Mouse (Mus musculus): ENCODE results near the gene Hoxa11. TPM values are rescaled to one million over a fixed set of nuclear protein-coding genes. Genes with fewer than 3 reads are reported as not detected.
A peak's percentile ranks its signal among the peaks of the same experiment; 100 is the strongest.

Hoxa11 gene
- polyA plus RNA-seq, 1 experiment: not detected

DNA sequence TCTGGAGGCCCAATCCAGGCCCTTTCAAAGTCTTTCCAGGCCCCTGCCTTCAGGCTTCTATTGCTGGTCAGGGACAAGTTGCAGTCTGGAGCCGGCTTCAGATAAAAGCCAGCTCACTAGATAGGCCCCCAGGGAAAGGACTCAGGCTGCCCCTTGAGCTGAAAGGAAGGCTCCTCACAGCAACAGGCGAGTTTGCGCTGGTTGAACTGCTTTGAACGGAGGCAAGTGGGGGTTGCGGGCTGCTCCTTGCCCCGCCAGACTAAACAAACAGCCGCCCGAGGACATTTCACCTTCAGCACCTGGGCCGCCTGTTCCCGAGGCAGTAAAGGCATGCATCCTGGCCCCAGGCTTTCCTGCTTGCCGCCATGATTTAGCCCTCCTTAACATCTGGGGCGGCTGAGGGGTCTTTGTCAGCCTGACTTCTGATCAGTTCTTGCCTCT, 1.9 kb downstream of the Hoxa11 start:
- TF ChIP-seq CTCF (IDR thresholded peaks at IDR 0.05; ENCODE audit: borderline replicate concordance, control insufficient read depth, extremely low read depth, insufficient read depth, low read length, poor library complexity) (no peak), POLR2A (IDR thresholded peaks at IDR 0.05; ENCODE audit: control insufficient read depth, extremely low read depth, insufficient read depth, low read length, poor library complexity) (no peak)
- H3K27me3 ChIP-seq (ENCODE audit: control insufficient read depth, insufficient read depth, low read length): peaks cover 69% of the 10 kb centered on the region
- H3K27ac ChIP-seq (ENCODE audit: control insufficient read depth, insufficient read depth, low read length): no peak overlapping the region
- H3K4me3 ChIP-seq (ENCODE audit: control insufficient read depth, insufficient read depth, low read length): no peak overlapping the region
- H3K36me3 ChIP-seq (ENCODE audit: control insufficient read depth, insufficient read depth, low read length): no peaks in the 10 kb centered on the region
- DNase-seq: no peak
- 20% methylated on average over 12 of the region's 12 CpGs for WGBS
- H3K4me1 ChIP-seq (replicated peaks; ENCODE audit: control insufficient read depth, insufficient read depth, low read length): peaks cover 13% of the 10 kb centered on the region

DNA sequence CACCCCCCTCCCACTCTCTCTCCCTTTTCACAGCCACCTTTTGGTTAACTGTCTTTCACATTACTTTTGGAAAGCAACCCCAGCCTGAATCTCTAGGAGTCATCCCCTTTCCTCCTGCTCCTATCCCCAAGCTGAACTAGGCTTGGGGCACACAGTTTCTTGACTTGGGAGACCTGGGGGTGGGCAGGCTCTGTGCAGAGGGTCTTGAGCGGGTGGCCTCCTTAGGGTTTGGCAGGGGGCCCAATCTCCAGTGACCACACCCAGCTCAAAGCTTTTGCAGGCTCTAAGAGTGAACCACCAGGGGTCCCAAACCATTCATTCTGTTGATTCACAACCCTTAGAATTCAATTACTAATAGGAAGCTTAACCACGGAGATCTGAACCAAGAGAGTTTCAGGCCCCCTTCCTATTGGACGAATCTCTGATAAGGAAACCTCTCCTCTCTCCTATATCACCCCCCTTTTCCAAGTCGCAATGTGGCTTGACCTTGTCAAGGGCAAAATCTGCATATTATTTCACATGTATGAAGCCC, 2.7 kb downstream of the Hoxa11 start:
- Histone ChIP-seq H3K36me3 (ENCODE audit: control insufficient read depth, insufficient read depth, low read length) (no peaks in the 10 kb centered on the region), H3K27me3 (ENCODE audit: control insufficient read depth, insufficient read depth, low read length) (peaks cover 65% of the 10 kb centered on the region; the same call in 1 of the 2 replicates), H3K4me1 (replicated peaks; ENCODE audit: control insufficient read depth, insufficient read depth, low read length) (peaks cover 13% of the 10 kb centered on the region), H3K27ac (ENCODE audit: control insufficient read depth, insufficient read depth, low read length) (no peak overlapping the region), H3K4me3 (ENCODE audit: control insufficient read depth, insufficient read depth, low read length) (no peak overlapping the region)
- DNase-seq: no peak
- TF ChIP-seq POLR2A (IDR thresholded peaks at IDR 0.05; ENCODE audit: control insufficient read depth, extremely low read depth, insufficient read depth, low read length, poor library complexity) (no peak), CTCF (IDR thresholded peaks at IDR 0.05; ENCODE audit: borderline replicate concordance, control insufficient read depth, extremely low read depth, insufficient read depth, low read length, poor library complexity) (no peak)
- WGBS: 38% methylated on average over 4 of the region's 4 CpGs

- Histone ChIP-seq H3K27ac (ENCODE audit: control insufficient read depth, insufficient read depth, low read length) (no peak overlapping the region), H3K27me3 (ENCODE audit: control insufficient read depth, insufficient read depth, low read length) (peaks cover 58% of the 10 kb centered on the region), H3K4me3 (ENCODE audit: control insufficient read depth, insufficient read depth, low read length) (no peak overlapping the region), H3K36me3 (ENCODE audit: control insufficient read depth, insufficient read depth, low read length) (no peaks in the 10 kb centered on the region), H3K4me1 (replicated peaks; ENCODE audit: control insufficient read depth, insufficient read depth, low read length) (peaks cover 12% of the 10 kb centered on the region)
- 23% methylated on average over 9 of the region's 9 CpGs for WGBS
- TF ChIP-seq POLR2A (IDR thresholded peaks at IDR 0.05; ENCODE audit: control insufficient read depth, extremely low read depth, insufficient read depth, low read length, poor library complexity) (no peak), CTCF (IDR thresholded peaks at IDR 0.05; ENCODE audit: borderline replicate concordance, control insufficient read depth, extremely low read depth, insufficient read depth, low read length, poor library complexity) (no peak)
- DNase-seq: no peak
Observed at GRCm38 (mm10) chr6:52241001-52241621, 4.5 kb downstream of the Hoxa11 start.

DNA sequence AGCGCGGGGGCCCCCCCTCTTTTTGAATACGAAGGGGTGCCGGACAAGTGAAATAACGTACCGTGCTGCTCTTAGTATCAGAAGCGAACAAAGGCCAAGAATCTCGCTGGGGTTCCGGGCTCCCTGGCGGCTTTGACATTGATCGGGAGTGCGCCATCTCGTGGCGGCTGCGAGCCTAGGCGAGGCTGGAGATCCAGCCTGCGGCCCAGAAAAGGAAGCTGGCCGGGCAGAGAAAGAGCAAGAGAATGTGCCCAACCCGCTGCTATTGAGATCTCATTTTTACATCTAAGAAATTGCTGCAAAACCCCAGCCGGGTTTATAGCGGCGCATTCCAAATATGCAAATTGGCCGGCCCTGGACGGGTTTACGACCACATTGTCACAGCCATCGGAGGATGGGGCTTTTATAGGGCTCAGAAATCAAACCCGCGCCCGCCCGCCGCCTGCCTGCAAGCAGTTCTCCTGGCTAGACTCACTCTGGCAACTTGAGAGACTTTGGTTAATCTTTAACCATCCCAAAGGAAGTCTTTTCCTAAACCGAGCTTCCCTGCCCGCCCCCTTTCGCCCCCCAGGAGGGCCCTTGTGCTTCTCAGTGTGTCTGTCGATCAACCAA, 5.1 kb downstream of the Hoxa11 start, which contains the start of gene Hoxa10:
TSS of gene Hoxa10 (minus strand) at position 466 of the 612 bp plus-strand sequence.
- 6% methylated on average over 35 of the region's 35 CpGs for WGBS
- Histone ChIP-seq H3K27ac (ENCODE audit: control insufficient read depth, insufficient read depth, low read length) (no peak within 1 kb of the TSS), H3K27me3 (ENCODE audit: control insufficient read depth, insufficient read depth, low read length) (peaks cover 54% of the 10 kb centered on the region), H3K36me3 (ENCODE audit: control insufficient read depth, insufficient read depth, low read length) (no peaks in the 10 kb centered on the region), H3K4me3 (ENCODE audit: control insufficient read depth, insufficient read depth, low read length) (no peak within 1 kb of the TSS), H3K4me1 (replicated peaks; ENCODE audit: control insufficient read depth, insufficient read depth, low read length) (peaks cover 8% of the 10 kb centered on the region)
- TF ChIP-seq POLR2A (IDR thresholded peaks at IDR 0.05; ENCODE audit: control insufficient read depth, extremely low read depth, insufficient read depth, low read length, poor library complexity) (no peak), CTCF (IDR thresholded peaks at IDR 0.05; ENCODE audit: borderline replicate concordance, control insufficient read depth, extremely low read depth, insufficient read depth, low read length, poor library complexity) (peak; percentile 95)
- DNase-seq: peak; percentile 81

GRCm38 (mm10) chr6:52239625-52240388, 5.8 kb downstream of the Hoxa11 start:
- H3K36me3 ChIP-seq (ENCODE audit: control insufficient read depth, insufficient read depth, low read length): no peaks in the 10 kb centered on the region
- H3K27ac ChIP-seq (ENCODE audit: control insufficient read depth, insufficient read depth, low read length): no peak overlapping the region
- H3K4me1 ChIP-seq (replicated peaks; ENCODE audit: control insufficient read depth, insufficient read depth, low read length): peaks cover 1% of the 10 kb centered on the region; the same call in 1 of the 2 replicates
- no peak for DNase-seq
- 10% methylated on average over 30 of the region's 30 CpGs for WGBS
- peaks cover 50% of the 10 kb centered on the region for H3K27me3 ChIP-seq (ENCODE audit: control insufficient read depth, insufficient read depth, low read length)
- no peak overlapping the region for H3K4me3 ChIP-seq (ENCODE audit: control insufficient read depth, insufficient read depth, low read length)
- TF ChIP-seq POLR2A (IDR thresholded peaks at IDR 0.05; ENCODE audit: control insufficient read depth, extremely low read depth, insufficient read depth, low read length, poor library complexity) (no peak), CTCF (IDR thresholded peaks at IDR 0.05; ENCODE audit: borderline replicate concordance, control insufficient read depth, extremely low read depth, insufficient read depth, low read length, poor library complexity) (no peak)

DNA sequence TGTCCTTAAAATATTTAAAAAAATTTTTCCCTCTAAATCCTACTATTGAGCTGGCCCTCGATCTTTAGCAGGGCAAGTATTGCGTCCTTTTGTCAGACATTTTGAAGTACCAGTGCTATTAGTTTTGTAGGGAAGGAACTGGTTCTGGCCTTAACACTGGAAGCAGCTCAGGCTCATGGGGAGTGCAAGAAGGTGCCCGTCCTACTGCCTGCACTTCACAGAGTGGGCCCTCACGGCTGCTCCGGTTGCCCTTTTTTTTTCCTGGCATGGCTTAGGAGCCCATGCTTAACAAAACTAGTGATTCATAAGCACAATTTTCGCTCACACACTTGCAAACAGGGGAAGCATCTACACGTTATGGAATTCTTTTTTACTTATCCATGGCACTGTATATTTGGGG, 6.6 kb downstream of the Hoxa11 start:
- 35% methylated on average over 7 of the region's 7 CpGs for WGBS
- TF ChIP-seq POLR2A (IDR thresholded peaks at IDR 0.05; ENCODE audit: control insufficient read depth, extremely low read depth, insufficient read depth, low read length, poor library complexity) (no peak), CTCF (IDR thresholded peaks at IDR 0.05; ENCODE audit: borderline replicate concordance, control insufficient read depth, extremely low read depth, insufficient read depth, low read length, poor library complexity) (no peak)
- no peak overlapping the region for H3K4me3 ChIP-seq (ENCODE audit: control insufficient read depth, insufficient read depth, low read length)
- H3K4me1 ChIP-seq (replicated peaks; ENCODE audit: control insufficient read depth, insufficient read depth, low read length): peaks cover 3% of the 10 kb centered on the region; the same call in 1 of the 2 replicates
- H3K27me3 ChIP-seq (ENCODE audit: control insufficient read depth, insufficient read depth, low read length): peaks cover 54% of the 10 kb centered on the region
- DNase-seq: no peak
- H3K27ac ChIP-seq (ENCODE audit: control insufficient read depth, insufficient read depth, low read length): no peak overlapping the region
- H3K36me3 ChIP-seq (ENCODE audit: control insufficient read depth, insufficient read depth, low read length): no peaks in the 10 kb centered on the region

Data from thymus, adult 2 months (tissue).